Mouse (Mus musculus) kidney, embryonic 14.5 days (tissue): ENCODE results near the gene Adipoq. TPM values are rescaled to one million over a fixed set of nuclear protein-coding genes. Genes with fewer than 3 reads are reported as not detected.

Source experiments
- ATAC-seq: fragments of 200-750 bp; cut with Nextera tagmentation; 2 replicates; pipeline ENCODE4 v1.8.0; 2017; ENCODE audit warnings: moderate number of reproducible peaks, mild to moderate bottlenecking, moderate TSS enrichment, moderate library complexity; ENCODE audit not compliant: low FRiP score, low TSS enrichment
- H3K27ac ChIP-seq: fragments of 300-500 bp; sonication (generic); 2 replicates; pipeline ENCODE4 v1.5.1; 2014; ENCODE audit warnings: low read depth, mild to moderate bottlenecking, low read length, moderate library complexity, mixed read lengths
- H3K27me3 ChIP-seq: fragments of 300-500 bp; sonication (generic); 2 replicates; pipeline ENCODE4 v1.6.1; 2014; ENCODE audit warnings: mild to moderate bottlenecking, low read length; ENCODE audit not compliant: control insufficient read depth, insufficient read depth
- H3K36me3 ChIP-seq: fragments of 300-500 bp; sonication (generic); 2 replicates; pipeline ENCODE4 v1.6.1; 2014; ENCODE audit warnings: low read length, mixed read lengths; ENCODE audit not compliant: control insufficient read depth, insufficient read depth
- H3K4me1 ChIP-seq: fragments of 300-500 bp; sonication (generic); 2 replicates; pipeline ENCODE4 v1.6.1; 2014; ENCODE audit warnings: low read length, mixed read lengths; ENCODE audit not compliant: control insufficient read depth, insufficient read depth
- H3K4me2 ChIP-seq: fragments of 300-500 bp; sonication (generic); replicated peaks from 2 replicates; pipeline ENCODE4 v1.6.1; 2014; ENCODE audit warnings: low read depth, mild to moderate bottlenecking, low read length
- H3K4me3 ChIP-seq: fragments of 300-500 bp; sonication (generic); 2 replicates; pipeline ENCODE4 v1.5.1; 2014; ENCODE audit warnings: mild to moderate bottlenecking, low read length
- H3K9ac ChIP-seq: fragments of 300-500 bp; sonication (generic); 2 replicates; pipeline ENCODE4 v1.6.1; 2014; ENCODE audit warnings: low read depth, mild to moderate bottlenecking, low read length, moderate library complexity
- H3K9me3 ChIP-seq: fragments of 300-500 bp; sonication (generic); 2 replicates; pipeline ENCODE4 v1.6.1; 2016; ENCODE audit warnings: low read length; ENCODE audit not compliant: control insufficient read depth
- WGBS: fragments of 180-500 bp; shearing (Covaris S2); extraction: QIAGEN DNeasy Blood & Tissue Kit; methylation state at CpG from one replicate; pipeline ENCODE4 v1.1.7; 2014; 5-methylcytosine and 5-hydroxymethylcytosine counted together
- polyA plus RNA-seq: library from polyadenylated mRNA; unstranded; fragments of >200 nt; fragmentation: Nextera tagmentation; extraction: Ambion mirVana; gene quantifications from 2 replicates; pipeline ENCODE4 v1.2.1, GENCODE M21; 2014

Gene Adipoq
- polyA plus RNA-seq, 1 experiment from 2014 or later: not detected

- Histone ChIP-seq H3K9ac (no peak overlapping the region), H3K4me2 (no peak overlapping the region), H3K27ac (no peak overlapping the region), H3K27me3 (no peaks in the 10 kb centered on the region), H3K9me3 (no peaks in the 10 kb centered on the region), H3K4me1 (no peaks in the 10 kb centered on the region), H3K36me3 (no peaks in the 10 kb centered on the region), H3K4me3 (no peak overlapping the region)
- WGBS: 73% methylated on average over 3 of the region's 3 CpGs
- ATAC-seq: no peak
Observed at GRCm38 (mm10) chr16:23181487-23181886, 35.2 kb downstream of the Adipoq start.

GRCm38 (mm10) chr16:23181942-23182597, 35.7 kb downstream of the Adipoq start:
- Histone ChIP-seq H3K4me1 (no peaks in the 10 kb centered on the region), H3K4me3 (no peak overlapping the region), H3K4me2 (no peak overlapping the region), H3K36me3 (no peaks in the 10 kb centered on the region), H3K9me3 (no peaks in the 10 kb centered on the region), H3K27me3 (no peaks in the 10 kb centered on the region), H3K27ac (no peak overlapping the region), H3K9ac (no peak overlapping the region)
- no peak for ATAC-seq
- WGBS: 67% methylated on average over 1 of the region's 1 CpGs

- H3K9me3 ChIP-seq: no peaks in the 10 kb centered on the region
- H3K4me2 ChIP-seq: no peak overlapping the region
- WGBS: 88% methylated on average over 2 of the region's 2 CpGs
- H3K4me3 ChIP-seq: no peak overlapping the region
- no peaks in the 10 kb centered on the region for H3K36me3 ChIP-seq
- no peak overlapping the region for H3K27ac ChIP-seq
- H3K27me3 ChIP-seq: no peaks in the 10 kb centered on the region
- H3K4me1 ChIP-seq: no peaks in the 10 kb centered on the region
- ATAC-seq: no peak
- H3K9ac ChIP-seq: no peak overlapping the region
Observed at GRCm38 (mm10) chr16:23185824-23186223, 39.5 kb downstream of the Adipoq start.

- Histone ChIP-seq H3K9me3 (no peaks in the 10 kb centered on the region), H3K4me2 (no peak overlapping the region), H3K36me3 (no peaks in the 10 kb centered on the region), H3K4me1 (no peaks in the 10 kb centered on the region), H3K4me3 (no peak overlapping the region), H3K9ac (no peak overlapping the region), H3K27ac (no peak overlapping the region), H3K27me3 (no peaks in the 10 kb centered on the region)
- ATAC-seq: no peak
- WGBS: 66% methylated on average over 4 of the region's 4 CpGs
Observed at GRCm38 (mm10) chr16:23186418-23186817, 40.1 kb downstream of the Adipoq start.

GRCm38 (mm10) chr16:23187983-23188382, 41.6 kb downstream of the Adipoq start:
- no peaks in the 10 kb centered on the region for H3K4me1 ChIP-seq
- no peaks in the 10 kb centered on the region for H3K36me3 ChIP-seq
- H3K27ac ChIP-seq: no peak overlapping the region
- H3K4me2 ChIP-seq: no peak overlapping the region
- H3K27me3 ChIP-seq: no peaks in the 10 kb centered on the region
- 81% methylated on average over 7 of the region's 7 CpGs for WGBS
- H3K9me3 ChIP-seq: no peaks in the 10 kb centered on the region
- no peak overlapping the region for H3K9ac ChIP-seq
- no peak overlapping the region for H3K4me3 ChIP-seq
- no peak for ATAC-seq

- Histone ChIP-seq H3K27ac (no peak overlapping the region), H3K9me3 (no peaks in the 10 kb centered on the region), H3K4me2 (no peak overlapping the region), H3K4me1 (no peaks in the 10 kb centered on the region), H3K9ac (no peak overlapping the region), H3K27me3 (no peaks in the 10 kb centered on the region), H3K4me3 (no peak overlapping the region), H3K36me3 (no peaks in the 10 kb centered on the region)
- WGBS: 74% methylated on average over 1 of the region's 1 CpGs
- no peak for ATAC-seq
Observed at GRCm38 (mm10) chr16:23189612-23190011, 43.3 kb downstream of the Adipoq start.

GRCm38 (mm10) chr16:23191560-23192242, 45.4 kb downstream of the Adipoq start:
- Histone ChIP-seq H3K9me3 (no peaks in the 10 kb centered on the region), H3K4me1 (no peaks in the 10 kb centered on the region), H3K27me3 (no peaks in the 10 kb centered on the region), H3K36me3 (no peaks in the 10 kb centered on the region), H3K27ac (no peak overlapping the region), H3K9ac (no peak overlapping the region), H3K4me2 (no peak overlapping the region), H3K4me3 (no peak overlapping the region)
- 68% methylated on average over 9 of the region's 9 CpGs for WGBS
- ATAC-seq: no peak

GRCm38 (mm10) chr16:23195618-23196017, 49.3 kb downstream of the Adipoq start:
- 88% methylated on average over 7 of the region's 7 CpGs for WGBS
- Histone ChIP-seq H3K27ac (no peak overlapping the region), H3K4me1 (no peaks in the 10 kb centered on the region), H3K27me3 (no peaks in the 10 kb centered on the region), H3K36me3 (no peaks in the 10 kb centered on the region), H3K4me3 (no peak overlapping the region), H3K9me3 (no peaks in the 10 kb centered on the region), H3K4me2 (no peak overlapping the region), H3K9ac (no peak overlapping the region)
- ATAC-seq: no peak

- H3K4me2 ChIP-seq: no peak overlapping the region
- no peak overlapping the region for H3K4me3 ChIP-seq
- no peaks in the 10 kb centered on the region for H3K27me3 ChIP-seq
- H3K36me3 ChIP-seq: no peaks in the 10 kb centered on the region
- no peaks in the 10 kb centered on the region for H3K9me3 ChIP-seq
- no peak for ATAC-seq
- no peaks in the 10 kb centered on the region for H3K4me1 ChIP-seq
- H3K27ac ChIP-seq: no peak overlapping the region
- H3K9ac ChIP-seq: no peak overlapping the region
Observed at GRCm38 (mm10) chr16:23196296-23196695, 50.0 kb downstream of the Adipoq start.
